Comparison of ENCODE assay signal across 18 mouse cellular contexts in genomic region chr5:118392932-118393487, GRCm38 (mm10).
A peak's percentile ranks its signal among the peaks of the same experiment; 100 is the strongest.
DNase-seq lines count a peak whose midpoint lies in the region; TF ChIP-seq lines count a peak whose summit lies in the region.
"Had no signal": no experiment of that assay in that cellular context is flagged by ENCODE, and none has a peak within 500 bp of the region (broad histone marks: within the 10 kb centered on the region; RNA-seq: fewer than 3 reads in every experiment).

No protein-coding gene starts in this region.

- intact Hi-C loops in heart, adult 2 months (cut with DNase I): no loop called here

- H3K4me3 ChIP-seq in heart, adult 2 months: no peak overlapping the region
- H3K4me3 ChIP-seq: hindbrain, embryonic 15.5 days; midbrain, embryonic 15.5 days had no signal

- TF ChIP-seq EP300 in heart, adult 2 months (IDR thresholded peaks at IDR 0.05; ENCODE audit: insufficient read depth, low read depth, low read length): no peak

- DNase-seq in adrenal gland, adult (ENCODE audit: inconsistent age in 2 of 2, low spot score in 1 of 2): peak; percentile 29 to 71
- DNase-seq in adrenal gland, adult 18-20 months (ENCODE audit: low spot score in 2 of 2): no peak
- DNase-seq in layer of hippocampus, adult 11-12 months (ENCODE audit: low spot score): peak; percentile 39
- DNase-seq in layer of hippocampus, adult 9-10 months (ENCODE audit: low spot score): no peak
- peak; percentile 41 for DNase-seq in ovary, adult 18-20 months (ENCODE audit: low spot score)
- no peak for DNase-seq in ovary, postnatal 10 days (ENCODE audit: low spot score)
- DNase-seq in layer of hippocampus, adult 9-11 months: peak; percentile 69
- no peak for DNase-seq in heart, adult 2 months
- DNase-seq: cerebellum, adult 9-10 months; embryo, embryonic 11 days; forebrain, postnatal 0 days; heart, postnatal 10 days; kidney, adult 8-10 months; kidney, postnatal 4 days; thymus, postnatal 4 days had no signal

- no peak for TF ChIP-seq CTCF in heart, adult 2 months (IDR thresholded peaks at IDR 0.05)

- H3K27me3 ChIP-seq in heart, adult 2 months (ENCODE audit: control insufficient read depth, insufficient read depth, low read length): no peaks in the 10 kb centered on the region
- H3K27me3 ChIP-seq: hindbrain, embryonic 15.5 days; midbrain, embryonic 15.5 days had no signal

- H3K9ac ChIP-seq in heart, adult 2 months (ENCODE audit: low read depth, low read length): no peak overlapping the region
- H3K9ac ChIP-seq: forebrain, postnatal 0 days; hindbrain, embryonic 15.5 days; midbrain, embryonic 15.5 days had no signal

- no peaks in the 10 kb centered on the region for H3K4me1 ChIP-seq in heart, adult 2 months (ENCODE audit: control insufficient read depth, insufficient read depth, low read length)

- no peak for TF ChIP-seq POLR2A in heart, adult 2 months (IDR thresholded peaks at IDR 0.05; ENCODE audit: insufficient read depth, low read depth, low read length)

- 80% methylated on average over 8 of the region's 8 CpGs for WGBS in heart, adult 2 months

- no peaks in the 10 kb centered on the region for H3K36me3 ChIP-seq in heart, adult 2 months (ENCODE audit: control insufficient read depth, insufficient read depth, low read length)
- H3K36me3 ChIP-seq: hindbrain, embryonic 15.5 days; midbrain, embryonic 15.5 days had no signal

- no peaks in the 10 kb centered on the region for H3K79me2 ChIP-seq in heart, adult 2 months (replicated peaks; ENCODE audit: control insufficient read depth, insufficient read depth, low read length)

- no peak overlapping the region for H3K27ac ChIP-seq in heart, adult 2 months
- H3K27ac ChIP-seq: hindbrain, embryonic 15.5 days; macrophage; midbrain, embryonic 15.5 days had no signal

Comparison
In these comparisons a context has a peak if more than half of its experiments do, and no peak if none do; other contexts are left out.
1. DNase-seq: peak in adrenal gland, adult (2 of 2), layer of hippocampus, adult 11-12 months (single experiment), ovary, adult 18-20 months (single experiment) and layer of hippocampus, adult 9-11 months (single experiment); none in adrenal gland, adult 18-20 months (0 of 2), layer of hippocampus, adult 9-10 months (single experiment), ovary, postnatal 10 days (single experiment) and heart, adult 2 months (0 of 2).